Mouse (Mus musculus) olfactory bulb, adult 2 months (tissue): Measurements from ENCODE around the gene Olfr1101. TPM values are rescaled to one million over a fixed set of nuclear protein-coding genes. Genes with fewer than 3 reads are reported as not detected.

Experiments used
- H3K27ac ChIP-seq: fragments of 200-500 bp; 2 replicates; pipeline ENCODE4 v1.5.1; 2012; ENCODE audit warnings: low read depth, low read length; ENCODE audit not compliant: insufficient read depth
- H3K4me1 ChIP-seq: fragments of 200-500 bp; 2 replicates; pipeline ENCODE4 v1.6.1; 2012; ENCODE audit warnings: low read length; ENCODE audit not compliant: control insufficient read depth, insufficient read depth
- H3K4me3 ChIP-seq: fragments of 200-500 bp; 2 replicates; pipeline ENCODE4 v1.5.1; 2012; ENCODE audit warnings: mild to moderate bottlenecking, low read depth, low read length, moderate library complexity; ENCODE audit not compliant: insufficient read depth
- CTCF ChIP-seq: fragments of 200-500 bp; IDR thresholded peaks from 2 replicates; pipeline ENCODE4 v1.5.1; 2012; ENCODE audit warnings: low read depth, mild to moderate bottlenecking, low read length, moderate library complexity; ENCODE audit not compliant: insufficient read depth
- POLR2A ChIP-seq: fragments of 200-500 bp; IDR thresholded peaks from 2 replicates; pipeline ENCODE4 v1.6.1; 2012; ENCODE audit warnings: mild to moderate bottlenecking, low read depth, low read length, moderate library complexity; ENCODE audit not compliant: insufficient read depth
- WGBS: fragments of 180-500 bp; shearing (Covaris S2); methylation state at CpG from one replicate; pipeline ENCODE4 v1.1.7; 2018; 5-methylcytosine and 5-hydroxymethylcytosine counted together
- polyA plus RNA-seq: library from polyadenylated mRNA; stranded (reverse); fragments of >200 nt; gene quantifications from 2 replicates; pipeline ENCODE4 v1.2.4, GENCODE M21; 2012; ENCODE audit warnings: low replicate concordance; ENCODE audit not compliant: missing spikeins, insufficient read depth, insufficient read length

Gene Olfr1101
- polyA plus RNA-seq: not detected in 2 replicates

DNA sequence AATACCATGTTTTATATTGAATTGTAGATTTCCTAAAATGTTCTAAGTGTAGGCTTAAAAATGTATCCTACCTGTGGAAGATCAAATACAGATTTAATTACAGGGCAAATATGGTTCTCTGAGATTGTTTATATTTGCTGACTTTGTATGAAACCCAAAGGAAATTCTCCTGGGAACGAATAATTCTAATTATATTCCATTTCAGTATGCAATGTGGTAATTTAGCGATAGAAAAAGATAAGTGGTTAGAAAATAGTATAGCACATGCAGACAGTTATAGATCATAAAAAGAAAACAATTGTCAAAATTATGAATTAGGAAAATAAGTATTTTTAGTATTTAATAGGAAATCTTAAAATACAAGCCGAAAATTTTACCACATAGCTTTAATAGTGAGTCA is at the start of gene Olfr1101:
TSS of gene Olfr1101 (minus strand) at position 101 of the 400 bp plus-strand sequence.
- no peaks in the 10 kb centered on the region for H3K4me1 ChIP-seq
- 75% methylated on average over 3 of the region's 3 CpGs for WGBS
- H3K27ac ChIP-seq: no peak within 1 kb of the TSS
- H3K4me3 ChIP-seq: no peak within 1 kb of the TSS
- TF ChIP-seq POLR2A: no peak
- no peak for TF ChIP-seq CTCF

- Histone ChIP-seq H3K4me1 (no peaks in the 10 kb centered on the region), H3K27ac (no peak within 1 kb of the TSS), H3K4me3 (no peak within 1 kb of the TSS)
- TF ChIP-seq CTCF (no peak), POLR2A (no peak)
Observed at GRCm38 (mm10) chr2:87036431-87036830, 45.4 kb upstream of the Olfr1101 start, which contains the start of gene Olfr1105. Gene Olfr1105, minus strand, starts transcription at chr2:87036531.

DNA sequence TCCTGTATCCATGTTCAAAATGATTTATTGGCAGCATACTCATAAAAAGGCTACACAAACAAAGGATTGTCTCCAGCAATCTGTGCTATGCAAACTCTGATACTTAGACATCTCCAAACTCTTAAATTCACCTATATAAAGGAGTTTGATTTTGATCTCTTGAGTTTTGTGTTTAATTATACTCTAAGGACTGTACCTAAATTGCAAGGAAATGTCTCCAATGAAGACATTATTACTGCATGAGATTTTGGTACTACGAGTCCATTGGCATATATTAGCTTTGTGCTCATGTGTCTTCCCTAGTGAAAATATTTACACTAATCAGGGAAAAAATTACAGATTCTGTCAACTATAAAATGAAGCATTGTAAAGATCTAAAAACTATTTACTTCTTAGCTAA is 36.0 kb upstream of the Olfr1101 start, which contains the start of gene Olfr1104:
TSS of gene Olfr1104 (minus strand) at position 101 of the 400 bp plus-strand sequence.
- TF ChIP-seq POLR2A: no peak
- TF ChIP-seq CTCF: no peak
- 71% methylated on average over 1 of the region's 1 CpGs for WGBS
- H3K4me1 ChIP-seq: no peaks in the 10 kb centered on the region
- H3K27ac ChIP-seq: no peak within 1 kb of the TSS
- no peak within 1 kb of the TSS for H3K4me3 ChIP-seq

GRCm38 (mm10) chr2:86998098-86998497 is 7.1 kb upstream of the Olfr1101 start, which contains the start of gene Olfr1102:
Gene Olfr1102, plus strand, starts transcription at chr2:86998398.
- Histone ChIP-seq H3K4me1 (no peaks in the 10 kb centered on the region), H3K4me3 (no peak within 1 kb of the TSS), H3K27ac (no peak within 1 kb of the TSS)
- no peak for TF ChIP-seq CTCF
- TF ChIP-seq POLR2A: no peak

DNA sequence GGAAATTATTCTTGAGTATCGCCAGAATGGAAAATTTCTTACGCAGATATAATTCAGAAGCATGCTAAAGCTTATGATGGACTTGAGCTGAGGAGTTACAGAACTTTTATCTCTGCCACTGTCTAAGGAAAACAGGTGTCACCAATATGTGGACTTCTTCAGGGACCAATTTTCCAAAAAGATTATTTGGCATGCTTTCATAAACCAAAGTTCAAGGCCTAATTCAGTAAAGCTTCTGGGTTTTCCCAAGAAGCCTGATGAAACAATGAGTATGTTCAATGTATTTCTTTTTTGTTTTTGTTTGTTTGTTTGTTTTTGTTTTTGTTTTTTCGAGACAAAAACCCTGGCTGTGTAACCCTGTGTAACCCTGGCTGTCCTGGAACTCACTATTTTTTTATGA is 11.2 kb downstream of the Olfr1101 start, which contains the start of gene Olfr1100:
TSS of gene Olfr1100 (minus strand) at position 101 of the 400 bp plus-strand sequence.
- Histone ChIP-seq H3K27ac (no peak within 1 kb of the TSS), H3K4me3 (no peak within 1 kb of the TSS), H3K4me1 (no peaks in the 10 kb centered on the region)
- 74% methylated on average over 3 of the region's 3 CpGs for WGBS
- TF ChIP-seq CTCF: no peak
- TF ChIP-seq POLR2A: no peak

DNA sequence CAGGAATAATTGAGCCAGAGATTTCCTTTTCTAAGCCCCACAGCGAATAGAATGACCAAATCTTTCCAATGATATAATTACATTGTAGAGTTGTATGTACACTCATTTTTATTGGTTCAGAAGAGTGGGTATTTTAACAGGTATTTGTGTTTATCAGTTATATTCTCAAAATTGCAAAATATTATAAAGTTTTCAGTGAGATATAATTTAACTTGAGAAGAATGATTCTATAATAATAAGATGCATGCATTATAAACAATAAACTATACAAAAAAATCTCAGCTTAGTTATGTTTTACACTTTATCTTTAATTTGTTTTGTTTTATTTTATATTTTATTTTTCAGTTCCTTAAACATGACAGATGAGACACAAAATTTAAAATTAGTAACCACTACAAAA is 30.4 kb downstream of the Olfr1101 start, which contains the start of gene Olfr1099:
TSS of gene Olfr1099 (minus strand) at position 101 of the 400 bp plus-strand sequence.
- Histone ChIP-seq H3K27ac (no peak within 1 kb of the TSS), H3K4me3 (no peak within 1 kb of the TSS), H3K4me1 (no peaks in the 10 kb centered on the region)
- TF ChIP-seq POLR2A (no peak), CTCF (no peak)
- 75% methylated on average over 1 of the region's 1 CpGs for WGBS

Other genes starting within 250 kb of the Olfr1101 start
- not detected in 2 replicates for gene Olfr1090, start 232.2 kb downstream of the Olfr1101 start, polyA plus RNA-seq
- gene Olfr1093, start 208.7 kb downstream of the Olfr1101 start, polyA plus RNA-seq: not detected in 2 replicates
- gene Olfr141, start 181.2 kb downstream of the Olfr1101 start, polyA plus RNA-seq: not detected in 2 replicates
- not detected in 2 replicates for gene Olfr1094, start 166.6 kb downstream of the Olfr1101 start, polyA plus RNA-seq
- gene Olfr1095, start 139.5 kb downstream of the Olfr1101 start, polyA plus RNA-seq: not detected in 2 replicates
- gene Gm13723, start 116.4 kb downstream of the Olfr1101 start, polyA plus RNA-seq: not detected in 2 replicates
- gene Olfr1097, start 99.0 kb downstream of the Olfr1101 start, polyA plus RNA-seq: not detected in 2 replicates
- gene Olfr1098, start 66.7 kb downstream of the Olfr1101 start, polyA plus RNA-seq: not detected in 2 replicates
- not detected in 2 replicates for gene Olfr1099, start 30.5 kb downstream of the Olfr1101 start, polyA plus RNA-seq
- gene Olfr1100, start 11.3 kb downstream of the Olfr1101 start, polyA plus RNA-seq: not detected in 2 replicates
- gene Olfr1102, start 7.2 kb upstream of the Olfr1101 start, polyA plus RNA-seq: not detected in 2 replicates
- not detected in 2 replicates for gene Olfr1104, start 35.9 kb upstream of the Olfr1101 start, polyA plus RNA-seq
- gene Olfr1105, start 45.3 kb upstream of the Olfr1101 start, polyA plus RNA-seq: not detected in 2 replicates
- gene Olfr1106, start 61.1 kb upstream of the Olfr1101 start, polyA plus RNA-seq: not detected in 2 replicates
- not detected in 2 replicates for gene Olfr1107, start 84.6 kb upstream of the Olfr1101 start, polyA plus RNA-seq
- gene Olfr1109, start 104.8 kb upstream of the Olfr1101 start, polyA plus RNA-seq: not detected in 2 replicates
- gene Olfr259, start 123.3 kb upstream of the Olfr1101 start, polyA plus RNA-seq: not detected in 2 replicates
- gene Olfr1110, start 149.1 kb upstream of the Olfr1101 start, polyA plus RNA-seq: not detected in 2 replicates
- not detected in 2 replicates for gene Olfr1111, start 161.4 kb upstream of the Olfr1101 start, polyA plus RNA-seq
- gene Olfr1112, start 196.6 kb upstream of the Olfr1101 start, polyA plus RNA-seq: not detected in 2 replicates
- gene Olfr1113, start 217.7 kb upstream of the Olfr1101 start, polyA plus RNA-seq: not detected in 2 replicates